Mouse (Mus musculus) left cerebral cortex, postnatal 36 days (tissue): ENCODE results near the gene Prpf38a. TPM values are rescaled to one million over a fixed set of nuclear protein-coding genes. Genes with fewer than 3 reads are reported as not detected.

Source experiments
- DNase-seq, 2 experiments: peaks; one replicate each; pipeline ENCODE4 v3.0.0; 2021 to 2022; ENCODE audit warnings: low spot score in 2 of 2, mixed read lengths in 1 of 2
- intact Hi-C: fragments of 180-260 bp; cut with DNase I; formaldehyde crosslinking; loops from one replicate; pipeline ENCODE4 v1.15.1; 2025
- total RNA-seq, 2 experiments: library from RNA; stranded (reverse); gene quantifications; 2 replicates each; pipeline ENCODE4 v1.2.3; 2021

Prpf38a gene
- total RNA-seq: 10 to 100 TPM; 28.7 to 29.1 TPM

DNA sequence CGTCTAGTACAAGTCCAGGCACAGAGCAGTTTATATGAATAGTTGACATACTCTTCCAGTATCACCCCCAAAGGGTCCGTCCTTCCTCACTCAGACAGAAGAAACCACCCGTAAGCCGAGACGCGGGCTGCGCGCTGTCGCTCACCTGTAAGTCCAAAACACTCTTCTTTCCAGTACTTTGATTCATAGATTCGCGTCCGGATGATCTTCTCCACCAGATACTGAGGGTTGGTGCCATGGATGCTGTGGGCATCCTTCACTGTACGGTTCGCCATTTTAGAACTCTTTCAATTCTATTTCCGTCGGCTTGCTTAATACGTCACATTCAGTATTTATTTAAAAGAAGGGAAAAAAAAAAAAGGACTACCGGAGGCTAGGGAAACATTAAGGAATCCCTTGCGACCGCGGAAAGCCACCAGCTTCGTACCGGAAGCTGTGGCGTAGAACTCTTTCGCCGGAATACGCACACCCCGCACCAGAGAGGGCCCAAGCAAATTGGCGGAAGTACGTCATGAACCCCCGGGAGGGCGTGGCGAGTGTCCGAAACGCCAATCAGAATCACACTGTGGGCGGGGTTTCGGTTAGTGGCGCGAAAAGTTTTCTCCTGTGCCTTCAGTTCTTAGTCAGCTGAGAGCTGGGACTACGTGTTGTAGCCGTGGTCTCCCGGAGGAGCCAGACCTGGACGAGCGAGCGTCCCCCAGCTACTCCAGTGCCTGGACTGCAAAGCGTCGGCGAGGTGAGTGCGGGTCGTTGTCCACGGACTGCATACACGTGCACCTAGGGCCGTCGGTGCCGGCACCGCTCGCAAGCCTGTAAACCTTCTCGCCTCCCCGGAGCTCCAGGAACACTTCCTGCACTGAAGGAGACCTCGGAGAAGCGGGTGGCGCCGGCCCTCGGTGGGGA is at the start of gene Prpf38a, which contains the start of gene Orc1:
Prpf38a (minus strand) TSS at position 497 of the 903 bp plus-strand sequence.
Orc1 (plus strand) TSS at position 584 of the 903 bp plus-strand sequence.
- intact Hi-C loops: loop anchor here (2.0 to 5.0 kb wide), 3 partner anchors 40 to 242 kb away; partner anchors contain the start of gene Cc2d1b
- DNase-seq: peak; percentile 95 to 97

DNA sequence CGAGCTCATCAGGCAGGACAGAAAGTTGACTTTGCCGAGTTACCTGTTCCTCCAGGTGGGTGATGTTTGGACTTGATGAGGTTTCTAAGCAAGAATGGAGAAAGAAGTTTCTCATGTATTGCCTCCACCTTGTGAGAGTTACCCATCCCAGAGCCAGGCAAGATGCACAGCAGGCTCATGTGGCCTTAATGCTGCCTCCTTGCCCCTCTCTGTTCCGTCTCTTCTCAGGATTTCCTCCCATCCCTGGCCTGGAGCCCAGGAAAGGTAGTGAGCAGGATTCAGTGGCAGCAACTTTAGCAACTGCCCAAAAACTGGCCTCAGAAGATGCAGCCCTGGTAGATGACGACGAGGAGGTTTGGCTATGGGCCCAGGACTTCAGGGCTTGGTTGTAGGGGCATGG is 47.9 kb upstream of the Prpf38a start:
- intact Hi-C loops: no loop called here
- no peak for DNase-seq

DNA sequence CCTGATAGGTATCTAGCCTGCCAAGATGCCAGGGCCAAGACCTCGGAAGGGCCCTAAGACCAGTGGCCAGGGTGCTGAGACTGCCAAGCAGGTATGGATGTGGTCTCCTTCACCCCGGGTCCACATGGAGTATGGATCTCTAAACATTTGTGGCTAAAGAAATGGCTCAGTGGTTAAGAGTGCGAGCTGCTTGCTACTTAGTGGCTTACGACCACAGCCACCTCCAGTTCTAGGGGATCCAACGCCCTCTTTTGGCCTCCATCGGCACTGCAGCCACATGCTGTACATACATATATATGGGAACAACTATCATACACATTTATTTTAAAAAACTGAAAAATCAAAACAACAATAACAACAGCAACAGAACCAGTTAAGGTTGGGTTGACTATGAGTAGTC is 42.4 kb upstream of the Prpf38a start:
- DNase-seq: no peak
- intact Hi-C loops: no loop called here

- DNase-seq: no peak
- intact Hi-C loops: no loop called here
Measured at GRCm38 (mm10) chr4:108620536-108620935, 41.4 kb upstream of the Prpf38a start.

- peak; percentile 92 to 96 for DNase-seq
- intact Hi-C loops: loop anchor here (2.0 kb wide), 1 partner anchor 41 kb away; the partner anchor contains the start of genes Orc1 and Prpf38a
Measured at GRCm38 (mm10) chr4:108619587-108620341, 40.6 kb upstream of the Prpf38a start, which contains the start of gene Cc2d1b. TSS of gene Cc2d1b (plus strand) at chr4:108619940.

DNA sequence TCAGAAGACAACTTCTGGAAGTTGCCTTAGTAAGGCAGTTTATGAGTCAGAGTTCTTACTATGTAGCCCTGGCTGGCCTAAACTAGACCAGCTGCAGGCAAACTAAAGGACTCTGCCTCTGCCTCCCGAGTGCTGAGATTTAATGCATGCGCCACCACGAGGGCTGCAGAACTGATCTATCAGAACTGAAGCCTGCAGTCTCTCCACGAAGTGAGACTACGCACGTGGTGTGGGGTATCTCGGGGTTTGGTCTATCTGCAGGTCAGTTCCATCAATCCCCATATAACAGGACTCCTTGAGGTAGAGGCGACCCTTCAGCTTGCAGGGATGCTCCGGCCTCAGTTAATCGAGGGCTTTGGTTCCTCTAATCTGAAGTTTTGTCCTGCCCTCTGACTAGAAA is 40.0 kb upstream of the Prpf38a start:
- DNase-seq: no peak
- intact Hi-C loops: loop anchor here (2.0 kb wide), 1 partner anchor 40 kb away; the partner anchor contains the start of genes Orc1 and Prpf38a

- intact Hi-C loops: loop anchor here (2.0 kb wide), 1 partner anchor 40 kb away; the partner anchor contains the start of genes Orc1 and Prpf38a
- DNase-seq: no peak
Measured at GRCm38 (mm10) chr4:108618586-108618985, 39.5 kb upstream of the Prpf38a start.

DNA sequence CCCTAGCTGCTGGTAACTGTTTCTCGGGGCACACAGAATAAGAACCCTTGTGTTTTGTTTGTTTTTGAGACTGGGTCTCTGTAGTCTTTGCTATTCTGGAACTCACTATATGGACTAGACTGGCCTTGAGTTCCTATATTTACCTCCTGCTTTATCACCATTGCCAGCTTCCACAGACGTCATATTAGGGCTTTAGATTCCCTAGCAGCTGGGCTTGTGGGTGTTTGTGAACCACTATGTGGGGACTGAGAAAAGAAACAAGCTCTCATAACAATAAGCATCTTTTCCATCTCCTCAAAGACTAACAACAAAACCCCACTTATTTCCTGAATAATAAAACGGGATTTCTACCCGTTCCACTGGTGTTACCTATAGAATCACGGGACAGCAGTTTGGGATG is 31.8 kb upstream of the Prpf38a start:
- DNase-seq: no peak
- intact Hi-C loops: no loop called here

GRCm38 (mm10) chr4:108608651-108609050 is 29.5 kb upstream of the Prpf38a start:
- intact Hi-C loops: no loop called here
- DNase-seq: no peak

DNA sequence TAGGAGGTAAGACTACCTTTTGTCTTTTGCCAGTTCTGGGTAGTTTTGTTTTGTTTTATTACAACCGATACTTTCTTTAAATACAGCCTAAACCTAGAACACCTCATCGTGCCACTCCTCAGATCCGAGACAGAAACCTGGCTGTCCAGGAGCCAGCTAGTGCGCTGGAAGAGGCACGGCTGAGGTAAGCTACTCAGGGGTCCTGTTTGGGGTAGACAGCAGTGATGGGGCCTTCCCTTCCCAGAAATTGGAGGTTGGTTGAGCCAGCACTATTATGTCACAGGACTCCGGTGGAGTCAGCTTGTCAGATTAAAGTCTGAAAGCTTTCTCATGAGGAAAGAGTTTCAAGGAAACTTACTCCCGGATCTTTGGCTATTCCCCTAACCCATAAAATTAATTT is 22.7 kb upstream of the Prpf38a start:
- no peak for DNase-seq
- intact Hi-C loops: no loop called here

- no peak for DNase-seq
- intact Hi-C loops: no loop called here
Measured at GRCm38 (mm10) chr4:108598306-108598705, 19.2 kb upstream of the Prpf38a start.

DNA sequence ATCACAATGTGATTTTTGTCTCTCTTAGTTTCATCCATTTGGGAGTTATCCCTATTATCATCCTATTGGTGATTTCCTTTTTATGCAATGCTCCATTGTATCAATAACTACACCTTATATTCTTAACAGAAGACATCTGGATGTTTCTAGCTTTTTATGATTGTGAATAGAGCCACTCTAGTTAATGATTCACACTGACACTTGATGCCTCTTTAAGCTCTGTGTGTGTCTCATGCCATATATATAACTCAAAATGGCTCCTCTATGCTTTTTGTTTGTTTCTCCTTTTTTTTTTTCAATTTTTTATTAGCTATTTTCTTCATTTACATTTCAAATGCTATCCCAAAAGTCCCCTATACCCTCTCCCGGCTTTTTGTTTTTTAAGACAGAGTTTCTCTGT is 16.6 kb upstream of the Prpf38a start:
- intact Hi-C loops: no loop called here
- DNase-seq: no peak

- DNase-seq: no peak
- intact Hi-C loops: no loop called here
Measured at GRCm38 (mm10) chr4:108593376-108593775, 14.2 kb upstream of the Prpf38a start.

DNA sequence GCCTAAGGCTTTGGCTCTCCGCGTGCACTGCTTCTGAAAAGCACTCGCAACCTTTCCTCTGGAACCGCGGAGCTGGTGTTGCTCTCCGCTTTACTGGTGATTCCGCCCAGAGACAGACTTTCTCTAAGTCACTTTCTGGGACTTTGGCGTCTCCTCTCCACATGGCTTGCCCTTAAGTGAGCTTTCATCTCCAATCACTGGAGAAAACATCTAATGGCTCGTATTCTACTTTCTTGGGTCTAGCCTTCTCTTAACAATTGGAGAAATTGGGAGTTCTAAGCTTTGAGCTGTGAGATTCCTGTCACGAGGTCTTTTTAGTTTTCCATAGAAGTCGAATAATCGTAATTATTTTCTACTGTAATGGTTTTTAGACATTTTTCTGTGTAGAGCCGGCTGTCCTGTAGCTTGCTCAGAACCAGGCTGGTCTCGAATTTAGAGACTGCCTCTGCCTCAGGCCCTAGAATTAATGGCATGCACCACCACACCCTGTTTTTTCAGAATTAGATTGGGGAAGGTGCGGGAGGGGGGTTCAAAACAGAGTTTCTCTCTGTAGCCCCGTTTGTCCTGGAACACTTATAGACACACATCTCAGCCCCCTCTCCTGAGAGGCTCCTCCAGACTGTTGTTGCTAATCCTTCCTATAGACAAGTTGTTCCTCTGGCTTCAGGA is 741 bp upstream of the Prpf38a start:
- DNase-seq: no peak
- intact Hi-C loops: loop anchor here (2.0 to 5.0 kb wide), 3 partner anchors 39 to 243 kb away; partner anchors contain the start of gene Cc2d1b

DNA sequence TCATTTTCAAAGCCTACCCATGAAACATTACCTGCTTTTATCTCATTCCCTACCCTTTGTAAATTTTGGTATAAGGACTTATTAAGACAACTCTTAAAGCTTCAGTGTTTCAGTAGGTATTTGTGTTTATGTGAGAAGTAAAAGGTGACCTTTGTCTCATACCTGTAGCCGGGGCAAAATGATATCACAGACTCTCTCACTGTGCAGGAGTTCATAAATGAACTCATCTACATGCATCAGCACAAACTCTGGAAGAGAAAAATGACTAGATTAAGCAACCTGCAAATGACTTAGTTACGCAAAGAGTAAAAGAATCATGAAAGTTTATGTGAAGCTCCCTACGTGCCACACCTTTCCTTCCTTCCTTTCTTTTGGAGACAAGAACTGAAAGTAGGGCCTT is 6.5 kb downstream of the Prpf38a start:
- intact Hi-C loops: no loop called here

GRCm38 (mm10) chr4:108565026-108565425 is 14.1 kb downstream of the Prpf38a start:
- intact Hi-C loops: no loop called here
- no peak for DNase-seq

More for the DNA sequence above, 6.5 kb downstream of the Prpf38a start:
- no peak for DNase-seq

GRCm38 (mm10) chr4:108539701-108540100 is 39.4 kb downstream of the Prpf38a start:
- intact Hi-C loops: no loop called here
- DNase-seq: no peak
